Mouse (Mus musculus) heart, embryonic 16.5 days (tissue): Measurements from ENCODE around the gene Upp2. TPM values are rescaled to one million over a fixed set of nuclear protein-coding genes. Genes with fewer than 3 reads are reported as not detected.

Experiments
- ATAC-seq: fragments of 200-750 bp; cut with Nextera tagmentation; replicated peaks from 2 replicates; pipeline ENCODE4 v1.8.0; 2017; ENCODE audit warnings: moderate number of reproducible peaks; ENCODE audit not compliant: insufficient read depth, low FRiP score; ENCODE audit errors: extremely low read depth
- H3K27ac ChIP-seq: fragments of 300-500 bp; sonication (generic); 2 replicates; pipeline ENCODE4 v1.5.1; 2014; ENCODE audit warnings: mild to moderate bottlenecking, low read length, control low read depth, moderate library complexity
- H3K27me3 ChIP-seq: fragments of 300-500 bp; sonication (generic); 2 replicates; pipeline ENCODE4 v1.6.1; 2014; ENCODE audit warnings: low read length, mixed read lengths; ENCODE audit not compliant: control insufficient read depth, insufficient read depth
- H3K36me3 ChIP-seq: fragments of 300-500 bp; sonication (generic); 2 replicates; pipeline ENCODE4 v1.6.1; 2014; ENCODE audit not compliant: control insufficient read depth, insufficient read depth
- H3K4me1 ChIP-seq: fragments of 300-500 bp; sonication (generic); 2 replicates; pipeline ENCODE4 v1.6.1; 2014; ENCODE audit warnings: low read length, mixed read lengths; ENCODE audit not compliant: control insufficient read depth, insufficient read depth
- H3K4me2 ChIP-seq: fragments of 300-500 bp; sonication (generic); 2 replicates; pipeline ENCODE4 v1.6.1; 2014; ENCODE audit warnings: low read depth, mild to moderate bottlenecking, control low read depth, low read length
- H3K4me3 ChIP-seq: fragments of 300-500 bp; sonication (generic); 2 replicates; pipeline ENCODE4 v1.5.1; 2014; ENCODE audit warnings: mild to moderate bottlenecking, control low read depth, low read length
- H3K9ac ChIP-seq: fragments of 300-500 bp; sonication (generic); 2 replicates; pipeline ENCODE4 v1.6.1; 2014; ENCODE audit warnings: low read length, control low read depth
- H3K9me3 ChIP-seq: fragments of 300-500 bp; sonication (generic); replicated peaks from 2 replicates; pipeline ENCODE4 v1.6.1; 2016; ENCODE audit warnings: low read length; ENCODE audit not compliant: control insufficient read depth
- WGBS: fragments of 180-500 bp; shearing (Covaris S2); extraction: QIAGEN DNeasy Blood & Tissue Kit; methylation state at CpG from one replicate; pipeline ENCODE4 v1.1.7; 2014; 5-methylcytosine and 5-hydroxymethylcytosine counted together
- polyA plus RNA-seq: library from polyadenylated mRNA; unstranded; fragments of >200 nt; fragmentation: Nextera tagmentation; extraction: Ambion mirVana; gene quantifications from 2 replicates; pipeline ENCODE4 v1.2.1, GENCODE M21; 2015

The Upp2 gene
- polyA plus RNA-seq, 1 experiment from 2014 or later: 5.4 TPM

GRCm38 (mm10) chr2:58699931-58700330 is 132.8 kb downstream of the Upp2 start:
- no peak overlapping the region for H3K4me2 ChIP-seq
- no peak overlapping the region for H3K27ac ChIP-seq
- peak; percentile 28; the same call in 1 of the 2 replicates for ATAC-seq
- H3K27me3 ChIP-seq: no peaks in the 10 kb centered on the region
- WGBS: 26% methylated on average over 5 of the region's 5 CpGs
- H3K9me3 ChIP-seq: no peaks in the 10 kb centered on the region
- H3K4me3 ChIP-seq: no peak overlapping the region
- no peaks in the 10 kb centered on the region for H3K36me3 ChIP-seq
- no peak overlapping the region for H3K9ac ChIP-seq
- peaks cover 10% of the 10 kb centered on the region; the same call in 1 of the 2 replicates for H3K4me1 ChIP-seq

- Histone ChIP-seq H3K9me3 (no peaks in the 10 kb centered on the region), H3K4me1 (peaks cover 10% of the 10 kb centered on the region; the same call in 1 of the 2 replicates), H3K27ac (no peak overlapping the region), H3K4me3 (no peak overlapping the region), H3K4me2 (no peak overlapping the region), H3K36me3 (no peaks in the 10 kb centered on the region), H3K9ac (no peak overlapping the region), H3K27me3 (no peaks in the 10 kb centered on the region)
- WGBS: 71% methylated on average over 7 of the region's 7 CpGs
- ATAC-seq: no peak
Measured at GRCm38 (mm10) chr2:58700354-58700753, 133.3 kb downstream of the Upp2 start.

GRCm38 (mm10) chr2:58701627-58702026 is 134.5 kb downstream of the Upp2 start:
- Histone ChIP-seq H3K27me3 (no peaks in the 10 kb centered on the region), H3K36me3 (no peaks in the 10 kb centered on the region), H3K27ac (no peak overlapping the region), H3K9ac (no peak overlapping the region), H3K4me1 (peaks cover 14% of the 10 kb centered on the region; the same call in 1 of the 2 replicates), H3K4me3 (no peak overlapping the region), H3K4me2 (no peak overlapping the region), H3K9me3 (no peaks in the 10 kb centered on the region)
- ATAC-seq: no peak
- 82% methylated on average over 4 of the region's 4 CpGs for WGBS

- H3K4me3 ChIP-seq: no peak overlapping the region
- WGBS: 90% methylated on average over 6 of the region's 6 CpGs
- H3K9ac ChIP-seq: no peak overlapping the region
- H3K4me2 ChIP-seq: no peak overlapping the region
- no peak for ATAC-seq
- no peak overlapping the region for H3K27ac ChIP-seq
- H3K9me3 ChIP-seq: no peaks in the 10 kb centered on the region
- peaks cover 17% of the 10 kb centered on the region for H3K4me1 ChIP-seq
- H3K36me3 ChIP-seq: no peaks in the 10 kb centered on the region
- H3K27me3 ChIP-seq: no peaks in the 10 kb centered on the region
Measured at GRCm38 (mm10) chr2:58703226-58703625, 136.1 kb downstream of the Upp2 start.

- no peak for ATAC-seq
- Histone ChIP-seq H3K4me1 (peaks cover 15% of the 10 kb centered on the region), H3K9me3 (no peaks in the 10 kb centered on the region), H3K36me3 (no peaks in the 10 kb centered on the region), H3K27ac (no peak overlapping the region), H3K4me3 (no peak overlapping the region), H3K4me2 (no peak overlapping the region), H3K9ac (no peak overlapping the region), H3K27me3 (no peaks in the 10 kb centered on the region)
- WGBS: 85% methylated on average over 6 of the region's 6 CpGs
Measured at GRCm38 (mm10) chr2:58703646-58704045, 136.5 kb downstream of the Upp2 start.

- WGBS: 64% methylated on average over 3 of the region's 3 CpGs
- no peaks in the 10 kb centered on the region for H3K9me3 ChIP-seq
- no peak overlapping the region for H3K4me3 ChIP-seq
- no peak overlapping the region for H3K27ac ChIP-seq
- no peak overlapping the region for H3K4me2 ChIP-seq
- H3K4me1 ChIP-seq: peaks cover 15% of the 10 kb centered on the region
- no peak for ATAC-seq
- no peak overlapping the region for H3K9ac ChIP-seq
- H3K36me3 ChIP-seq: no peaks in the 10 kb centered on the region
- H3K27me3 ChIP-seq: no peaks in the 10 kb centered on the region
Measured at GRCm38 (mm10) chr2:58704576-58704975, 137.5 kb downstream of the Upp2 start.

- no peak overlapping the region for H3K4me3 ChIP-seq
- H3K27me3 ChIP-seq: no peaks in the 10 kb centered on the region
- WGBS: 41% methylated on average over 3 of the region's 3 CpGs
- H3K9ac ChIP-seq: no peak overlapping the region
- ATAC-seq: peak; percentile 71; the same call in 1 of the 2 replicates
- peaks cover 20% of the 10 kb centered on the region for H3K4me1 ChIP-seq
- H3K27ac ChIP-seq: peak overlapping the region; percentile 25
- no peaks in the 10 kb centered on the region for H3K36me3 ChIP-seq
- no peaks in the 10 kb centered on the region for H3K9me3 ChIP-seq
- no peak overlapping the region for H3K4me2 ChIP-seq
Measured at GRCm38 (mm10) chr2:58707676-58708075, 140.6 kb downstream of the Upp2 start.

GRCm38 (mm10) chr2:58710234-58710633 is 143.1 kb downstream of the Upp2 start:
- no peak overlapping the region for H3K27ac ChIP-seq
- no peaks in the 10 kb centered on the region for H3K27me3 ChIP-seq
- H3K36me3 ChIP-seq: no peaks in the 10 kb centered on the region
- no peak for ATAC-seq
- H3K4me2 ChIP-seq: no peak overlapping the region
- WGBS: 60% methylated on average over 5 of the region's 5 CpGs
- no peak overlapping the region for H3K4me3 ChIP-seq
- peaks cover 20% of the 10 kb centered on the region for H3K4me1 ChIP-seq
- H3K9me3 ChIP-seq: no peaks in the 10 kb centered on the region
- H3K9ac ChIP-seq: no peak overlapping the region

GRCm38 (mm10) chr2:58711049-58711448 is 144.0 kb downstream of the Upp2 start:
- H3K27me3 ChIP-seq: no peaks in the 10 kb centered on the region
- WGBS: 72% methylated on average over 4 of the region's 4 CpGs
- no peaks in the 10 kb centered on the region for H3K36me3 ChIP-seq
- H3K27ac ChIP-seq: no peak overlapping the region
- no peak overlapping the region for H3K9ac ChIP-seq
- no peak for ATAC-seq
- no peaks in the 10 kb centered on the region for H3K9me3 ChIP-seq
- H3K4me2 ChIP-seq: no peak overlapping the region
- H3K4me3 ChIP-seq: no peak overlapping the region
- peaks cover 20% of the 10 kb centered on the region for H3K4me1 ChIP-seq
